Mouse (Mus musculus) cerebellum, adult (tissue): ENCODE data around the gene Rapgef4.

Source experiments
- ATAC-seq: cut with Nextera tagmentation; 2 replicates; pipeline ENCODE4 v1.9.2; 2017; ENCODE audit warnings: mild to moderate bottlenecking, moderate library complexity, mixed read lengths; ENCODE audit not compliant: insufficient number of reproducible peaks, low FRiP score, low TSS enrichment

The Rapgef4 gene

GRCm38 (mm10) chr2:72023791-72024190 lies 42.8 kb downstream of the Rapgef4 start:
- no peak for ATAC-seq

- no peak for ATAC-seq
Measured at GRCm38 (mm10) chr2:72025660-72026059, 44.6 kb downstream of the Rapgef4 start.

GRCm38 (mm10) chr2:72026506-72026905 lies 45.5 kb downstream of the Rapgef4 start:
- ATAC-seq, result no peak

GRCm38 (mm10) chr2:72029081-72029480 lies 48.0 kb downstream of the Rapgef4 start:
- no peak for ATAC-seq

GRCm38 (mm10) chr2:72029586-72030144 lies 48.6 kb downstream of the Rapgef4 start:
- no peak for ATAC-seq

GRCm38 (mm10) chr2:72031717-72032116 lies 50.7 kb downstream of the Rapgef4 start:
- ATAC-seq, result no peak

DNA sequence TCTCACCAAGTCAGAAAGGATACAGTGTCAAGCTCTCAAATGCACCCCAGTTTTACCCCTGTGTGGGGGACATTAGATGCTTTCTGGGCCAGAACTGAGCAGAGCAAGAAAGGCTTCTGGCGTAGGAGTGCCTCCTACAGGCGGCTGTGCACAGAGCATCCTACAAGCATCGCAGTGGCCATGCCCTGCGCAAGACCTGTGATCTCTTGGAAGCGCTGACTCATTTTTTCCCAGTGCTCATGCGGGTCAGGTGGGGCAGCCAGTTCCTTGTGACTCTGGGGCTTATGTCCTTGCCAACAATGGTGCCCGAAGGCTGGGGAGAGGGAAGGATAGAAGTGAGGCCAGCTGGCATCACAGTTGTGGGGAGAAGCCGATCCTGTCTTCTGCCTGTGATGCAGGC lies 54.6 kb downstream of the Rapgef4 start:
- ATAC-seq, result peak; percentile 77

- ATAC-seq, result no peak
Measured at GRCm38 (mm10) chr2:72037357-72037756, 56.3 kb downstream of the Rapgef4 start.

DNA sequence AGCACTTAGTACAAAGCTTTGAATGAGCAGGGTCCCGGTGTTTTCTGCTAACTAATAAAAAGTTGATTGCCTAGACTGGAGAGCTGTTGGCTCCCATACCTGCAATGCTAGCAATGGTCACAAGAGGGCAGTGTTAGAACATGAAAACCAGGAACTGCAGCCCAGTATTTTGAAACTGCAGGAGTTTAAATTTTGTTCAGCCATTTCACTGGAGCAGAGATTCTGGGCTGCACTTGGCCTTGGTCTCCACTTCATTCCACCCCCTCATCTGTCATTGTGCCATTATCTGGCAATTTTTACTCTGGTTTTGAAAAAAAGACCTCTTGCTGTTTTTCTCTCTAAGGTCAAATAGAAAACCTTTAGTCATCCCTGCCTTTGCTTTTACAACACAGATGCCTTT lies 57.2 kb downstream of the Rapgef4 start:
- ATAC-seq, result no peak

GRCm38 (mm10) chr2:72038651-72039251 lies 57.7 kb downstream of the Rapgef4 start:
- peak; percentile 53 for ATAC-seq

DNA sequence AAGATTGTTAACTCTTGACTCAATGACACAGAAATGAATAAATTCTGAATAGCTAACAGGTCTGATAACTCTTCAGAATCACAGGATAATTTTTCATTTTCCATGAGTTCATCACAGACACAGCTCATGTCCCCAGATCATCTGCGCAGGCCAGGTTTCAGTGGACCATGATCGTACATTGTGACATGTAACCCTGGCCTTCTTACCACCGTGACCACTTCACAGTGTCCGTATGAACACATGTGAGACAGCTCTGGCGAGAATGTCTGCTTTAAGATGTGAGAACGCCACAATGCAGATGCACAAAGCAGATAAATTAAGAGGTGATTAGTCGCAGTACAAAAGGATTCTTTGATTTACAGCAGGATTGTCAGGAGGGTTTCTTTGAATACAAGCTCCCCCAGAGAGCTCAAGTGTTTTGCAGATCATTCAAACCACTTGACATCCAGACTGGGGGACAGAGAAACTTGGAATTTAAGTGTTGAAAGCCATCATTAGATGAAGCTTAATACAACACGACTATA lies 58.5 kb downstream of the Rapgef4 start:
- ATAC-seq, result no peak

DNA sequence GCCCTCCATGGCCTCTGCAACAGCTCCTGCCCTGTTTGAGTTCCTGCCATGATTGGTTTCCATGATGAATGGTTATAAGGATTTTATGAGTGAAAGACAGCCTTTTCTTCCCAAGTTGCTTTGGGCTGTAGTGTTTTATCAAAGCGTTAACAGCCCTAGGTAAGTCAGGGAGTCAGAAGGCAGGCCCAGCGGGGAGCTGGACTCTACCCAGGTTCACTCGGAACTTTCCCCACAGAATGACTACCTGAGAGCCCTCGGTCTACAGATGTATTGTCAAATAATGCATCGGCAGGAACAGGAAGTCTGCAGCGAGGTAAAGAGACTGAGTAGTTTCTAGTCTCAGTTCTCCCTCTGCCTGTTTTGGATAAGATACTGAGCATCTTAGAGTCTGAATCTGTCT lies 60.0 kb downstream of the Rapgef4 start:
- ATAC-seq, result no peak

GRCm38 (mm10) chr2:72042093-72042492 lies 61.1 kb downstream of the Rapgef4 start:
- no peak for ATAC-seq

DNA sequence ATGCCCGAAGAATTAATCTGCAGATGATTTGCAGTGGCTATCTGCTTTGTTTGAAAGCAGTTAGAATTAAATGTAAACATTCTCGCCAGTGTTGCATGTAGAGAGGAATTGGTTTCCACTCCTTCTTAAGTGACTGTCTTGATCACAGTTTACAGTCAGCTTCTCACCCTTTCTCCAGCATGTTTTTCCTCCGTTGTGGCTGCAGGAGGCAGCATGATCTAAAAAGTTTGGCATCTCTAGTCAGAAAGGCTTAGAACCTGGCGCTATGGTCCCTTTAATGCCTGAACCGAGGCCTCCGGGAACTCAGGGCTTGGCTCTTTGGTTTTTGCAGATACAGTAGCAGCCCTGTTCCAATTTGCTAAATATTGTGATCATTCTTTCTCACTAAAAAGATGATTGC lies 63.2 kb downstream of the Rapgef4 start:
- no peak for ATAC-seq

- no peak for ATAC-seq
Measured at GRCm38 (mm10) chr2:72045024-72045423, 64.0 kb downstream of the Rapgef4 start.

- ATAC-seq, result no peak
Measured at GRCm38 (mm10) chr2:72045659-72046058, 64.6 kb downstream of the Rapgef4 start.

- ATAC-seq, result no peak
Measured at GRCm38 (mm10) chr2:72050451-72050850, 69.4 kb downstream of the Rapgef4 start.

- peak; percentile 58 for ATAC-seq
Measured at GRCm38 (mm10) chr2:72054280-72054679, 73.2 kb downstream of the Rapgef4 start.

- ATAC-seq, result no peak
Measured at GRCm38 (mm10) chr2:72054736-72055135, 73.7 kb downstream of the Rapgef4 start.

DNA sequence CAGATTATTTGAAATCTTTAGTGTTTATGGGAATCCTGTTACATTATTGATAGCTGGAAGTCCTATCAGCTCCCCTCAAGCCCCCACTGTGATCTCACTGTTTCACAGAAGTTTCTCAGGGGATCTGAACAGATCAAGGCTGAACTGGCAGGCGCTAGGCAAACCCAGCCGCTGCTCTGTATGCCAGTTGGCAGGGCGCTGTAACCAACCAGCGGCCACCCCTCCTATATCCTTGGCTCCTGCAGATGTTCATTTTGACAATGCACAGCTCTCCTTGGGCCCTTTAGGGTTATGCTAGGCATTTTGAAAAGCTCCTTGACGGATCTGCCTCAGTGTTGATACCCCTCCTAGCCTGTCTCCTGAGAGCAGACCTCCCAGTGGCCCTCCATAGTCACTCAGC lies 74.4 kb downstream of the Rapgef4 start:
- ATAC-seq, result no peak

- no peak for ATAC-seq
Measured at GRCm38 (mm10) chr2:72056081-72056874, 75.2 kb downstream of the Rapgef4 start.
